ENCODE assay signal across 1 mouse cellular context in genomic region chr3:153845500-153845899, GRCm38 (mm10).
TF ChIP-seq lines count a peak whose summit lies in the region.

No protein-coding gene starts in this region.

TF ChIP-seq in MEL, 35 proteins besides CTCF, POLR2A, EP300 and RAD21 (continued from another document):
- TF ChIP-seq TCF12 (IDR thresholded peaks at IDR 0.05; ENCODE audit: low read depth, low read length) (peak; percentile 80), TAL1 (IDR thresholded peaks at IDR 0.05; ENCODE audit: low read length) (peak; percentile 21; the same call in 1 of the 2 replicates), MAX (IDR thresholded peaks at IDR 0.05; ENCODE audit: low read length) (0 out of 2 replicates have a peak, but pooled peaks have one; percentile 41), ETS1 (IDR thresholded peaks at IDR 0.05; ENCODE audit: low read depth, low read length) (peak; percentile 76), ELF1 (IDR thresholded peaks at IDR 0.05; ENCODE audit: low read depth, low read length) (peak; percentile 41; the same call in 1 of the 2 replicates), RCOR1 (IDR thresholded peaks at IDR 0.05; ENCODE audit: low read depth, low read length) (peak; percentile 82), MXI1 (IDR thresholded peaks at IDR 0.05; ENCODE audit: low read depth, low read length) (no peak; the same call in 1 of the 2 replicates), TBP (IDR thresholded peaks at IDR 0.05; ENCODE audit: low read depth, low read length) (peak; percentile 89), POLR2AphosphoS2 (IDR thresholded peaks at IDR 0.05; ENCODE audit: low read length) (peak; percentile 72), MYB (IDR thresholded peaks at IDR 0.05; ENCODE audit: low read depth, low read length) (peak; percentile 67; the same call in 1 of the 2 replicates), MAFK (IDR thresholded peaks at IDR 0.05; ENCODE audit: borderline replicate concordance, low read depth, low read length) (0 out of 2 replicates have a peak, but pooled peaks have one; percentile 20)
TF ChIP-seq in MEL: peak in this region for 18.
